Mouse (Mus musculus): ENCODE results near the gene Dlgap3. TPM values are rescaled to one million over a fixed set of nuclear protein-coding genes. Genes with fewer than 3 reads are reported as not detected.

Dlgap3 gene
- total RNA-seq (2021), result 100 to 1,000 TPM; 285 to 286 TPM
- long read RNA-seq, full-length matches to known transcripts, result 236 of 384 reads
- long read RNA-seq, partial matches to known transcripts, result 83 of 384 reads
- long read RNA-seq, other reads (novel, unspliced or antisense), result 65 of 384 reads

DNA sequence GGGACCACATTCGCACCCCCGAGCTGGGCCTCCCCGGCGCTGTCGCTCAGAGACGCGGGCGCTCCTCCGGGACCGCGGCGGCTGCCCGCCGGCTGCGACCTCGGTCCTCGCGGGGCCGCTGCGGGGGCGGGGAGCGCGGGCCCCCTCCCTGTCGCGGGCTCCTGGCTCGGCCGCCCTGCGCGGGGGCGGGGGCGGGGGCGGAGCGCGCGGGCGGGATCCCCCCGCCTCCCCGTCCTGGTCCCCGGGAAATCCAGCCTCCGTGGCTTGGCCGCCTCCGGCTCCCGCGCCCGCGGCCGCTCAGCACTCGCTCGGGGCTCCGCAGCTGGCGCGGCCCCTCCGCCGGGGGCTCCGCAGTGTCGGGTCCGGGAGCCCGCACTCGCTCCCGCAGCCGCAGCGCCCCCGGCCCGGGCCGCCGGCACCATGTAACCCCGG is at the start of gene Dlgap3:
Gene Dlgap3, plus strand, starts transcription at position 291 of the 432 bp plus-strand sequence.
- DNase-seq (ENCODE audit: low spot score in 2 of 2), result no peak

- DNase-seq (ENCODE audit: low spot score in 2 of 2), result no peak
These were observed 45.6 kb upstream of the Dlgap3 start, which contains the start of gene Tmem35b for GRCm38 (mm10) chr4:127123391-127123790. Gene Tmem35b (plus strand): TSS chr4:127123691.

- DNase-seq (ENCODE audit: low spot score in 2 of 2), result no peak
These were observed 44.7 kb upstream of the Dlgap3 start for GRCm38 (mm10) chr4:127124331-127124730.

GRCm38 (mm10) chr4:127125834-127126463 is 43.1 kb upstream of the Dlgap3 start:
- peak; percentile 34 for DNase-seq (ENCODE audit: low spot score in 2 of 2)

DNA sequence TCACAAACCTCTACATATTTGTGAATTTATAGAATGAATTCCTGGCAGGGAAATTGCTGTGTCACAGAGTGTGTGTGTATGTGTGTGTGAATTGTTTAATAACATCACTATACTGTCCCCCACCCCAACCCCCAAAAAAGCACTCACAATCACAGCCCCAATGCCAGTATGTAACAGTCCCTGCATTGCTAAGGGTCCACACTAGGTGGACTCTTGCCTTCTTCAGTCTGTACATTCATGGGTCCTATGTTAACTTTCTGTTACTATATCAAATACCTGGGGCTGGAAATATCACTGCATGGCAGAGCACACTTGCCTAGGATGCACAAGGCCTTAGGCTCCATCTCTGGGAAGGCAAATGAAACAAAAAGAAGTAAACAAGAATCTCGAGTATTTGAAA is 34.3 kb upstream of the Dlgap3 start:
- no peak for DNase-seq (ENCODE audit: low spot score in 2 of 2)

DNA sequence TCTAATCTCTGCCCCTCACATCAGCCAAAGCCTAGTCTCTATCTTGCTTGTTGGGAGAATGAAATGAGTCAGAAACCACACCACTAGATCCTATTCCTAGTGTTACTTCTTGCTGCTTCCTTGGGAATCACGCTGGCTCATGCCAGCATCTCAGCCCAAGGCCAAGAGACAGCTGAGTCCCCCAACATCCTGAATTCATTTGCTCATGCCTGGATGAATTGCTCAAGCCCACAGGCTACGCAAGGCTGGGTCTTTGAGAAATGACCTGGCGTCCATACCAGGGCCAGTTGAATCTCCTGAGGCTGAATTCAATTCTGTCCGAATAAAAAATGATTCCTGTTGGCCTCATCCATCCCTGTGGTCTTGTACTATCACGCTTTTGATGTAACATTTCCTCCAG is 31.4 kb upstream of the Dlgap3 start:
- DNase-seq (ENCODE audit: low spot score in 2 of 2), result no peak

GRCm38 (mm10) chr4:127138486-127138885 is 30.5 kb upstream of the Dlgap3 start:
- no peak for DNase-seq (ENCODE audit: low spot score in 2 of 2)

GRCm38 (mm10) chr4:127150031-127150430 is 19.0 kb upstream of the Dlgap3 start:
- no peak for DNase-seq (ENCODE audit: low spot score in 2 of 2)

DNA sequence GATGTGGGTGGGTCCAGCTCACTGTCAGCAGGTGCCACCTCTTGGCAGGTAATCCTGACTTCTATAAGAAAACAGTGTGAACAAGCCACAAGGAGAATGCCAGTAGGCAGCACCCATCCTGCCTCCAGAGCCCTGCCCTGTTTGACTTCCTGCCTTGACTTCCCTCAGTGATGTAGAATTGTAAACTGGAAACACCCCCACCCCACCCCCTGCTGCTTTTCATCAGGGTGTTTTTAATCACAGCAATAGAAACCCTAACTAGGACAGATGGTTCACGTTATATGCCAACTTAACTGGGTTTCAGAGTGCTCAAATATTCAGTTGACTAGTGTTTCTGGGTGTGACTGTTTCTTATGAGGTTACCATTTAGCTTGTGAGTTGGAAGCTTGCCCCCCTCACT is 15.7 kb upstream of the Dlgap3 start:
- DNase-seq (ENCODE audit: low spot score in 2 of 2), result peak in 1 of 2 experiments; percentile 39

DNA sequence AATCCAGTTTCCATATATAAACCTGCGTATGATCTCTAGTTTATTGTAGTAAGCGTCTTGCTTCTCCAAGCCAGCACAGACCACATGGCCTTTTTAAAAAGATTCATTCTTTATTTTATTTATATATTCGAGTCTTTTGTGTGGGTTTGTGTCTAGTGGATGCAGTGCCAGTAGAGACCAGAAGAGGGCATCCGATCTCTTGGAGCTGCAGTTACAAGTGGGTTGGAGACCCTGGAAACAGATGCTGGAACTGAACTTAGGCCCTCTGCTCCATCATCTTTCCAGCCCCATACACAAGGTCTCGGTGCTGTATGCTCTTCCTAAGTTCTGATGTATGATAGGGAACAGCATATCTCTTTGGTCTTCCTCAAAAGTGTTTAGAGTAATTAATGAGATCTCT is 13.2 kb upstream of the Dlgap3 start:
- DNase-seq (ENCODE audit: low spot score in 2 of 2), result no peak

DNA sequence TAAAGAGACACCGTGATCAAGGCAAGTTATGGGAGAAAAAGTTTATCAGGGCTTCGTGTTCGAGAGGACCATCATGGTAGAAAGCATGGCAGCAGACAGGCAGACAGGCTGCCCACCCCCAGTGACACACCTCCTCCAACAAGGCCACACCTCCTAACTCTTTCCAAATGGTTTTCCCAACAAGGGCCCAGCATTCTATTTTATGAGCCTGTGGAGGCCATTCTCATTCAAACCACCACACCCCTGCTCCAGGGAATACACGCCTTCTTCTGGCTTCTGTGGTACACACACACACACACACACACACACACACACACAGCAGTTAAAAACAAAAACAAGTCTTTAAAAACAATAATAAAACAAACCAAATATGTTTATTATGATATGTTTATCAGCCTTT is 11.3 kb upstream of the Dlgap3 start:
- no peak for DNase-seq (ENCODE audit: low spot score in 2 of 2)

DNA sequence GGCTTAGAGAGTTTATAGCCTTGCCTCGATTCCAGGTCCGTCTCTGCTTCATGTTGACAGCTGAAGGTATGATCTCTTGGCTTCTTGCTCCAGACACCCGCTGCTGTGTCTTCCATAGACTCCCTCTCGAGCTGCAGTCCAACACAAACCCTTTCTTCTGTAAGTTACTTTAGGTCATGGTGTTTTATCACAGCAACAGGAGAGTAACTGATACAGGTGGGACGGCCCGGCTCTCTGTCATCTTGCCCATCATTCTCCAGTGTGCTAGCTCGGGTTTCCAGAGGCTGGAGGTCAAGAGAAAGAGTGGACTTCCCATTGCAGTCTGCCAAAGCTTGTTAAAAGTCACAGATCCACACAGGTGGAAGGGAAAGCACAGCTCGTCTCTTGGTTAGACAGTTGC is 5.1 kb upstream of the Dlgap3 start:
- DNase-seq (ENCODE audit: low spot score in 2 of 2), result no peak

DNA sequence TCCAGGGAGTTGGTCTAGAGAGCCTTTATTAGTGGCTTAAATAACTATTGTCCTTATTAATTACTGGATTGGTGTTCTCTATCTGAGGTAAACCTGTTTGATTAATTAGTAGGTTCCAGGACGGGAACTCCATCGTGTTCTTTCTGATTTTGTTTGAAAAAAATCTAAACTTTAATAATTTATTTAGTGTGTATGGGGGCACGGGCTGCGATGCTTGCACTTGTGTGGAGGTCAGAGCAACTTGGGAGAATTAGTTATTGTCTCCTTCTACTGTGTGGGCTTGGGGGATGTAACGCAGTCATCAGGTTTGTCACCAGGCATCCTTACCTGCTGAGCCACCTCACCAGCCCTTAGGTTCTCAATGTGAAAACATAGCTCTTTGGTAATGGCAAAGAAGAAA is 1.9 kb upstream of the Dlgap3 start:
- no peak for DNase-seq (ENCODE audit: low spot score in 2 of 2)

DNA sequence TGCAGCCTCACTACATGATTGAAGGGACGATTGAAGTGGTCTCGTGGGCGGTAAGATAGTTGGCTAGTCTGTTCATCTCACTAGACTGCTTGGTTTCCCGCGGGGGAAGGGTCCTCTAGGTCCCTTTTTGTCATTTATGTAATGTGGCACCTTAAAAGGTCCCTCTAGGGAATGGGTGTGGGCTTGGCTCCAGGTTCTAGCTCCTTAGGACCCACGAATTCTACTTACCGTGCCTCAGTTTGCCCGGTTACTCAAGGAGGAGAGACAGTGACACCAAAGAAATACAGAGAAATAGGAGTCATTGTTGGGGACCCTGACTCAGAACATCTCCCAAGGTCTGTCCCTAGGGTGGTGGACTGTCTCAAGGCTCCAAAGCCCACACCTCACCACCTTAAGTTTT is 1.3 kb upstream of the Dlgap3 start:
- DNase-seq (ENCODE audit: low spot score in 2 of 2), result no peak

GRCm38 (mm10) chr4:127168211-127168913 is 642 bp upstream of the Dlgap3 start:
- peak; percentile 56 to 70 for DNase-seq (ENCODE audit: low spot score in 2 of 2)

DNA sequence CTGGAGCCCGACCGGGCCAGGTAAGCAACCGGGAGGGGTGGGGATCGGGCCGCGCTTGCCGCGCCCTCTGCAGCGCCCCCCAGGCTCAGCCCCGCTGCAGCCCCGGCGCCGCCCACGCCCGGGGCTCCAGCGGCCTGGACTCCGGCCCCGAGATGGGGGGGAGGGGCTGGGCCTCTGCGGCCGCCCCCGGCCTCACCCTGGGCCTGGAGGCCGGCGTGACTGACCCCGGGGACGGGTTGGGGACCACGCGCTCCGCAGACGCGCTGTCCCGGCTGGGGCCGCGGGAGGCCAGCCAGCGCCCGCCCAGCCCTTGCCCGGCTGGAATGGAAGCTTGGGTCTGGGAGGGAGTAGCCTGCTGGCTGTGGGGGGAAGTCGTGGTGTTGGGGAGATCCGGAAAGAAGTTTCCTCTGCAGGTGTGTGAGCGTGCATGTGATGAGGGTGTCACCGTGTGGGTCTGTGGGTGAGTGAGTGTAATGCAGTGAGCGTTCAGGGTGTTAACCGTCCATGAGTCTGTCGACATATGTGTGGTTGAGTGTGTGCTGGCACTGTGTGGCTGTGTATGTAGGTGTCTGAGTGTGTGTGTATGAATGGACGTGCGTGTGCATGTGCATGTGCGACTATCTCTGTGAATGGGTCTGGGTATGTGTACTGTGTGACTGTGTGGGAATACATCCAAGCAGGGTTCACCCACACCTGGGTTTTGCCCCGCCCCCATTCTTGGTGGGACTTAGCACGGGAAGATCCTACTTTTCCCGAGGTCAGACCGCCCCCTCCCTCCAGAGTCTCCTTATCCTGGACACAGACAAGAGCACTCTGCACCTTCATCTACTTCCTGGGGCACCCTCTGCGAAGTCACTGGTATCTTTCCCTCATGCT is 580 bp downstream of the Dlgap3 start:
- peak in 1 of 2 experiments; percentile 51 for DNase-seq (ENCODE audit: low spot score in 2 of 2)

- DNase-seq (ENCODE audit: low spot score in 2 of 2), result peak in 1 of 2 experiments; percentile 62
These were observed 1.9 kb downstream of the Dlgap3 start for GRCm38 (mm10) chr4:127170866-127171265.

DNA sequence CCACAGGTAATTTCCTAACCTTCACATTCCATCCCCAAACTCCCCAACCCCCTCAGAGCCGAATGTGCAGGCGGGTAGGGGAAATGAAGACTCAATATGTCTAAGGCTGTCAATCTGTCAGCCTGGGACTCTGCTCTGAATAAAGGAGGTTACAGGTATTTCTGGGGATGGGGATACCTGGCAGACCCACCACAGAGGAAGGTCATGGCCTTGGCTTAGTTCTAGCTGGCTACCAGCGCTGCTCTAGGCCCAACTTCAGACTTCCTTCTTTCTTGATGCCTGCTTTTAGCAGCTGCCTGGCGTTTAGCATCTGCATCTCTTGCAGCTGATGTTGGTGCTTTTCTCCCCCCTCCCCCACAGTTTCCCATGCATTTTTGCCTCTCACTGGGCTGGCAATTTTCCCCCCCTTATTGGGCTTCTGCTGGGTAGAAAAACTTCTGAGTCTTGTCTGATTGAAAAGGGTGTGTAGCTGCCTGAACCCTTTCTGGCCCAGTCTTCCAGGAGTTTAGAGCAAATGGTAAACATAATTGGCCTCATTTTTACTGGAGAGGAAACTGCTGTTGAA is 2.4 kb downstream of the Dlgap3 start:
- DNase-seq (ENCODE audit: low spot score in 2 of 2), result no peak

DNA sequence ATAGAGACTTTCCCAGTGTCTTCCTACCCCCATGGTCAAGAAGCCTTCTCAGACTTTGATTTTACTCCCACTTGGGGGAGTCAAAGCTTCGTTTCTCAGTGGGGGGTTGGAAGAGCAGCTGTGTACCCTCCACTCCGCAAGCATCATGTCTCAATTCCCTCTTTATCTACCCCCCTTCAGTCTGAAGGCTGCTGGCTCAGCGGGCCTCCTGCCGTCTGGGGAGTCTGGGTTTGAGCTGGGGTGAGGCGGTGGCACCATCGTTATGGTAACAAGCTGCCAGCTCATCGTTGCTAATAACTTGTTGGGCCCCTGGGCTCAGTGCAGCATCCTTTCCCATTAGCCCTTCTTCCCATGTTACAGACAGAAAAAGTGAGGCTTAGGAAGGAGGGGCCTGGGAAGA is 3.1 kb downstream of the Dlgap3 start:
- peak in 1 of 2 experiments; percentile 51 for DNase-seq (ENCODE audit: low spot score in 2 of 2)

- DNase-seq (ENCODE audit: low spot score in 2 of 2), result peak in 1 of 2 experiments; percentile 56
These were observed 3.6 kb downstream of the Dlgap3 start for GRCm38 (mm10) chr4:127172614-127173013.

DNA sequence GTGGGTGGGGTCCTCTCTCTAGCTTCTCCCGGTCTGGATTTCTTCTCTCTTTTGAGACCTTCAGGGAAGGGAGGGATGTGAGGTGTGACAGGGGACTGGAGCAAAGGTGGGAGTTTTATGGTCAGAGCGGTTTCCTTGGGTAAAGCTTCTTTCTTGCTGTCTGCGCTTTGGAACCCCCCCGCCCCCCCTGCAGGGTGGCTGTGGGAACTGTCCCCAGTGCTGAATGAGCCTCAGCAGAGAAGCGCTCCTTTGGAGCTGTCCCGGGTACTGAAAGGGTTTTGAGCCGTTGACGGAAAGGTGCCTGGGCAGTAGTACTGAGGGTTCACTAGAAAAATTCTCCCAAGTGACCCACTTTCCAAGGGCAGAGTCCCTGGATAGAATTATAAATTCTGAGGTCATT is 4.5 kb downstream of the Dlgap3 start:
- DNase-seq (ENCODE audit: low spot score in 2 of 2), result no peak

Measured in layer of hippocampus, adult 18-20 months (tissue).